Mouse (Mus musculus) spleen, embryonic (tissue): ENCODE measurements around the gene Dscam.

ENCODE experiments used
- CTCF ChIA-PET: fragments of 350-600 bp; sonication (Branson Sonifier 250); formaldehyde crosslinking; loops from one replicate; lab custom pipeline; 2022; lab: Charles Lee

Gene Dscam

DNA sequence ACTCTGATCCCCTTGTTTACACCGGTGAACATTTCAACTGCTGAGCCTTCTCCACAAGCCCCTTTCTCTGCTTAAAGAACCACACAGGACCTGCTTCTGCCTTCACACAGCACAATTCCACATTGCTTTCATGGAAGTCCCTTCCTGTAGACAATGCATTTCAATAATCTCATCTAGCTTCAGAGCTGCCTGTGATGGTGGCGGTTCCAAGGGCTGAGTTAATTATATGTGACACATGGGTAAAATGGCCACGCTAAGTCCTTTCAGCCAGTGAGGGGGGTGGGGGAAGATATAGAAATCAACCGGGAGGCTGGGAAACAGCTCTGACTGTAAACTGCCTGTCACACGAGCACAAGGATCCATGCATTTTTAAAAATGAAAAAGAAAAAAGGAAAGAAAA, 152.2 kb downstream of the Dscam start:
- CTCF ChIA-PET, result no interaction called here

DNA sequence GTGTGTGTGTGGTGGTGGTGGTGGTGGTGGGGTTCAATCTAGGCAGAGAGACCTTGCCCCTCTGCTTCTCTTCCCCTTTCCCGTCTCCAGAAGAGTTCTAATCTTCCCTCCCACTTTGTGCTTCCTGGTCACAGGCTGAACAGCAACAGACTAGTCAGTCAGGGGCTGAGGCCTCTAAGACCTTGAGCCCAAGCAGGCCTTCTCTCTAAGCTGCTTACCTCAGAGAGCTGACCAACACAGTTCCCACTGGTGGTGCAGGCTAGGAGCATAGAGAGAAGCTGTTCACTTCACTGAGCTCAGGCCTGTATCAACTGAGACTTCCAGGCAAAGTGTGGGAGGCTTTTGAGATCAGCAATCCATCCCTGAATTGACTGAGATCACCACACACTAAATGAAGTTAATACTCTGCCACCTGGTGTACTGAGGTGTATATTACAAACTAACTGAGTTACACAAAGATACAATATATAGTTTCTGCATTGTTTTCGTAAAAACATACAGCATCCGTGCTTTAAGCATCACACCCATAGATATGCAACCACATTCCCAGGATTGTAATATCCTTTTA, 153.3 kb downstream of the Dscam start:
- CTCF ChIA-PET, result no interaction called here

DNA sequence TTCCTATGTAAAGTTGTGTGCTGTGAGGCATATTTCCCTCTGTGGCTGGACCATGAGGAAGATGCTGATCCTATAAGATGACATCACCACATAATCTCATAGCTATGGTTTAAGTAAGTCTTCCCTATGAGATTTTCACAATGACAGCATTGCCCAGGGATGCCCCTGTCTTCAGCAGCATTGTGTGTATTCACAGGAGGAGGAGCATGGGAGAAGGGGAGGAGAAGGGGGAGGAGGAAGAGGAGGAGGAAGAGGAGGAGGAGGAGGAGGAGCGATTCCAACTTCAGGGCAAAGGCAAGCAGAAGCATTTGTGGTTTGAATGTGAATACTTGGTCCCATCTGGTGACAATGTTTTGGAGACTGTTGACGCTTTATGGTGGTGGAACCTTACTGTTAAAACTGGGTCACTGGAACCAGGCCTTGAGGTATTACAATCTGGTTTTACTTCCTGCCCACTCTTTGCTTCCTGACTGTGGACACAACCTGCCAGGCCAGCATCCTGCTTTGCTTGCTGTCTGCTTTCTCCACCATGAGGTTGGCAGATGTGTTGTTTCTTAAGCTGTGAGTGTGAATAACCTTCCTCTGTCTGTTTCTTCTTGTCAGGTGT, 154.2 kb downstream of the Dscam start:
- CTCF ChIA-PET, result no interaction called here

DNA sequence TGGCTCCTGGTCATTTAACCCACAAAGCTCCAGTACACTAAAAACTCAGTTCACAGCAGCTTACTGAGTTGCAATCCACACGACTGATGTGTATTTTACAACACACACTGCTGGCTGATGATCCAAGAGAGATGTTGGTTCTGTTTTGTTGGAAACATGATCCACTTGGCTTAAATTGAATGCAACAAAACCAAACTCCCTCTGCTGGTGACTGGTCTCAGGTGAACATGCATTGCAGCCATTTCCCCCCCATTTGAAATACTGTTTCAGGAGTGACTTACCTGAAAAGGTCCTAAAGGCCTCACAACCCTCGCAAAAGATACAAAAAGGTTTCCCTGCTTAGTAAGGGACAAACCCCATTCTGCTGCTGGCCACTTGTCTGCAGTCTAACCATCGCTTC, 156.2 kb downstream of the Dscam start:
- CTCF ChIA-PET, result no interaction called here

DNA sequence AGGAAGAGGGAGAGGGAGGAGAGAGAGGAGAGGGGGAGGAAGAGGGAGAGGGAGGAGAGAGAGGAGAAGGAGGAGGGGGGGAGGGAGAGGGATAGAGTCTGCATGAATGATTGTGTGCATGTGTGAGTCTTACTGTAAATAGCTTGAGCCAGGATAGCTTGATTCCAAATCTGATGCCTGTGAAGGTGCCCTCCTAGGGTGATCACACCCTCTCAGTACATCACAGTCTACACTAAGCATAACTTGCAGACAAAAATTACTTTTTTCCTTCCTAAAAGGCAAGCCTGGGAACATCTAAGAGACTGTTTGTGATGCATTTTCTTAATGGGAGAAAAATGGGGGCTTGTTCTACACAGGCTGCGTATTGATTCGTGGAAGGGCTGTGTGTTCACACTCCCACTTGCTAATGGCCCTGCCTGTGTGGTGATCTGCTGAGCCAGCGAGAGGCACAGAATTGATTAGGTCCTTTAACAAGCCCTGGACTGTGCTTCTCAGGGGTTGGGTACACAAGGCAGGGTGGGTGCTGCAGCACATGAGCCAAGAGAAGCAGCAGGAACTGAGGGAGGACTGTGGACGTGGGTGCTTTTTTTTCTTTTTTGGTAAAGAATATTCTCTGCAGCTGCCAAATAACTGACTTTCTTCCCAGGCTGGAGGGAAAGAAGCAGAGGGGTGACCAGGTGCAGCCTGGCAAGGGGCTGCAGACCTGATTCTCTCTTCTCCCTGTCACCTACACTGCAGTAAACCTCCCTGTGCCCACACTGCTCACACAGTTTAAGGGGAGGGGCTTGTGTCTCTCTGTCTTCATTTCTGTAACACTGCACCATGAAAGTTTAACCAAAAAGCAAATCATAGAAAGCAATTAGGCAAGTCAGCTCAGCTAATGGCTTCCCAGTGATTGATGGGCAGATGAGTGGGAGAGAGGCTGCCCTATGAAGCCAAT, 161.2 kb downstream of the Dscam start:
- CTCF ChIA-PET, result no interaction called here

DNA sequence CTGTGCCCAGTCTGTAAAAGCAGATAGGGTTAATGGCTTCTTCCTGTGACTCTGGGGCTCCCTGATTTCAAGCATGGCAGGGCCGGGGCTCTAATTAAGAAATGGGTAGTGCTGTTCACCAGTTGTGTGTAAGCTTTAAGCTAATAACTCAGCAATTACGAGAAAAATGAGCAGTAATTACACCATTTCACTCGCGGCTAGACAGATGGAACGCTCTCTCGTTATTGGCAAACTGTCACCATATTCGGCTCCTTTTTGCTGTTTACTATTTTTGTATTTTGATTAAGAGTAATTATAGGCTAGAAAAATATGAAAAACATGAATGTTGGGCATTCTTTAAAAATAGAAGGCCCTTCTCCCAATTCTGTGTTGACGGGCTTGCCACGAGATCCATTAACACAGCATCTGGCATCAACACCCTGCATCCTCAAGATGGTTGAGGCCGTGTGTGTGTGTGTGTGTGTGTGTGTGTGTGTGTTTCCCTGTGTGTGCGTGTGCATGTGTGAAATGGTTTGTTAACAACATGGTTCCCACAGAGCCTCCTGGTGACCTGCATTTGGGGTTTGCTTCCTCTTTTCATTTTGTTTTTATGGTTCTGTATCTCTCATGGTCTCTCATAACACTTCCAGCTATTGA, 162.5 kb downstream of the Dscam start:
- CTCF ChIA-PET, result no interaction called here

DNA sequence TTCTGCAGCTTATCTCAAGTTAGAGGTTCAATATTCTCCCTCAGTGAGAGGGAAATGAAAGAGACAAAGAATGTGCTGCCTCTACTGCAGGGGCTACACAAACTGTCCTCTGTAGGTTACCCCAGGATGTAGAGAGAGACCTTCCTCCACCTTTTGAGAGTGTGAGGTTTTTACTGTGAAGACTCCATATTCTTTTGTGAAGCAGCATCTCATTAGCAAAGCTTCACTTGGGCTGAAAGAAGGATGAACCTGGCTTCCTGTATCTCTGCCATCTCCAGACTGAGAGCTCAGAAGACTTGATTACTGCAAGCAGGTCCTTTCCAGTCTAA, 163.7 kb downstream of the Dscam start:
- CTCF ChIA-PET, result no interaction called here

DNA sequence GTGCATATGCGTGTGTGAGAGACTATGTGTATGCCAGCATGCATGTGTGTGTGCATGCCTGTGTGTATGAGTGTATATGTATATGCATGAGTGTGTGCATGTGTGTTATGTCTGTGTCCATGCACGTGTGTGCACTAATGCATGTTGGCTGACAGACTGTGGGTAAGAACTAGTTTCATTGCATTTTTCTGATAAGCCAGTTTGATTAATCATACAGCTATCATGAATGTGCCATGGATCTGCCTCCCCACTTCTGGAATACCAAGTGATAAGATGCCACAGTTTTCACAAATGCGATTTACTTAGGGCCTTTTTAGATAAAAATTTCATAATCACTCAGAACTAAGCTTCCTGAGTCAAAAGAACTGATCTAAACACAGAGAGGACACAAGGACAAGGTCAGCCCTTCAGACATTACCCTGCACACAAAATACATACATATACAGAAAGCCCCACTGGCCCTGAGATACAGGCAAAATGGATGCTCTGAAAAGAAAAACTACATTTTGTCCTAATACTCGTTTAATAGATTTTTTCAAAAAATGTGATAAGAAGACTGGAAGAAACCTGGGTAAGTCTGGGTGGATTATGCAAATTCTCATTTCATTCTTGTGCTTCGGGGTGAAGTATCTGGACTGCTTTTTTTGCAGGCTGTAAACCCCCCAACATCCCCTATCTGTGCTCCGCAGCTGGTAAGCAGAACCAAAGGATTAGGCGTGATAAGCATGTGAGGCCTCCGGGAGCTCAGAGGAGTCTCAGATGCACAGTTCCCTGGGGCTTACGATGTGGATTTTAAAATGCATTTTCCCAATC, 164.3 kb downstream of the Dscam start:
- CTCF ChIA-PET, result no interaction called here

DNA sequence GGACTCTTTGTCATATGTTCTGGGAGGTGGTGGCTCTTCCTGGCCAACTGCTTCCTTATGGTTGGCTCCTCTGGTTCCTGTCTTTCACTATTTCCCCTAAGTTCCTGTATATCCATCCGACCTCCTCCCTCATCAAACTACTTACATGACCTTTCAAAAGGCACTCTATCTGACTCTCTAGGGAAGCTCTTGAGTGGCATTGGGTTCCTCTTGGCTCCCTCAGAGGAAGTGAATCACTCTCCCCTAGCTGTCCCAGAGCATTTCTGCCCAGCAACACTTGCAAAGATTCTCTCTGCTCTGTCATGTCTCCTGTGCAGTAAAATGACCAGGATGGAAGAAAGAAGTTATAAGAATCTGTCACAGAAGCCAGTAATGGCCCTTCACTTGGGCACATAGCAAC, 166.6 kb downstream of the Dscam start:
- CTCF ChIA-PET, result no interaction called here

DNA sequence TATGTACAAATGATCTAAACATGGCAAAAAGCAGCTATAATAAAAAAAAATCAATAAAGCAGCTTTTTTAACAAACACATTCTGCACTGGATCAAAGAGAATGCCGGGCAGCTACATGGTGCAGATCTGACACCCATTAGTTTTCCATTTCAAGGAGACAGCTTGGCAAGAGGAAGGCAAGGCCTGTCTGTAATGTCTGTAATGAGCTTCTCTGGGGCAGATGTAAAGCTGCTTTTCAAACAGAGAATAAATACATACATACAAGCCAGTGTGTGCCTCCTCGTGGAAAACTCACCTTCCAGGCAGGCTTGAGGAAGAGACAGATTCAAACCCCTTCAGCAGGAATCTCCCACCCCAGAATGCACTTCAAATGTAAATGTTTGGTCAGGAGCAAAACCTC, 167.7 kb downstream of the Dscam start:
- CTCF ChIA-PET, result interaction anchor here (0.7 kb wide), 1 partner anchor 794 kb away, joined by 4 read pairs; no protein-coding TSS in a partner anchor

DNA sequence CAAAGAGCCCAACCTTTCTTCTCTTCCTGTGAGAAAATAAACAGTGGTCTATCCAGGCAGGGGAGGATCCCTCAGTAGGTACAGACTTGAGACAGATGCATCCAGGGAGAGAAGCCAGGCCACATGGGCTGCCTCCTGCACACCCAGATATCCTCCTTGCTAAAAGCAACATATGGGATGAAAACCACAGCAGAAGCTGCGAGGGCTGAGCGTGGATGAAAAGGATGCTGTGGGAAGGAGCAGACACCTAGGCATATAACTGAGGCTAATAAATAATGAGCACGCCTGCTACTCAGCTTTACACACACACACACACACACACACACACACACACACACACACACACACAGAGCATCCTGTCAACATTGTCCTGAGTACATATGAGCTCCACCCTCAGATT, 168.4 kb downstream of the Dscam start:
- CTCF ChIA-PET, result interaction anchor here (0.7 kb wide), 1 partner anchor 794 kb away, joined by 4 read pairs; no protein-coding TSS in a partner anchor

DNA sequence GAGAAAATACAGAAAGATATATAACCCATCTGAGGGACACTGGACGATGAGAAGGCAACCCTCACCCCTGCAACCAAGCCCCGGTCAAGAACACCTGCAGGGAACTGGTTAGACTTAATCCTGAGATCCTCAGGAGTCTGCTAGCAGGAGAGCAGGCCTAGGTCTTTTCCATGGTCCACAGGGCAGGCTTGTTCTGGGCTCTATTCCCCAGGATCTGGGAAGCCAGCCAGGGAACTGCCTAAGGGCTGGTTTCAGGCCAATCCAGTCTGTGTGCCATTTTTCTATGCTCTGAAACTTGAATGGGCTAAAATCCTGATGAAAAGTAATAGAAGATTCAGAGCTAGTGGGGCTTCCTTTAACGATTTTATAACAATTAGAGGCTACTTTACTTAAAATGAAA, 173.7 kb downstream of the Dscam start:
- CTCF ChIA-PET, result no interaction called here

DNA sequence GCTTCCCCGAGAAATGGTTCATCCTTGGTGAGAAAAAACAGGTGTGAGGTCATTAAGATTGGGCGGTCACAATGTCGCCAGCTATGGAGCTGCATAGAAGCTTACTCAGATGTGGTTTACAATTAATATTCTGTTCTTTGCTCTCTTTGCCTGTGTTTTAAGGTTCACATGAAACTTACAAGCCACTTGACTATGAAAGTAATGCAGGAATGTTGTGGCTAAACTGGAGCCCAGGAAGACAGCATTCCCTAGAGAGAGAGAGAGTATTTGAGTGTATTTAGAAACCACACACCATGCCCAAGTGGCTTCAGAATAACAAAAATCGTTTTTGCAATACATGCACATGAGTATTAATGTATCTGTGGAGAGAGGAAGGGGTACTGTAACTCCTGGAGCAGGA, 174.7 kb downstream of the Dscam start:
- CTCF ChIA-PET, result no interaction called here

DNA sequence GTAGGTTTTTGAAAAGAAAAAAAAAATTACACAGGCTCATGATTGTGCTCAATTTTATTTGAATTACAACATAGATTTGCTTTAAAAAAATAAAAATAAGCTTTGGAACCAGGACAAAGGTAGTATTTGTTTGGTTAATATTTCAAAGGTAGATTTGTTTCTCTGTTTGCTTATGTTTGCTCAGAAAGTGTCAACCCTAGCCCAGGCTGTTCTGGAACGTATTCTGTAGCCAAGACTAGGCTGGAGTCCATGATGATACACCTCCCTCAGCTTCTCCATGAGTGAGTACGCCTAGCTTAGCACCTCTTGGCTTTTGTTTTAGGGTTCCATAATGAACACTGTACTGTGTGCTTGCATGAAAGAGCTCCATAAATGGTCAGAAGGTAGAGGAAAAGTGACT, 183.2 kb downstream of the Dscam start:
- CTCF ChIA-PET, result no interaction called here

DNA sequence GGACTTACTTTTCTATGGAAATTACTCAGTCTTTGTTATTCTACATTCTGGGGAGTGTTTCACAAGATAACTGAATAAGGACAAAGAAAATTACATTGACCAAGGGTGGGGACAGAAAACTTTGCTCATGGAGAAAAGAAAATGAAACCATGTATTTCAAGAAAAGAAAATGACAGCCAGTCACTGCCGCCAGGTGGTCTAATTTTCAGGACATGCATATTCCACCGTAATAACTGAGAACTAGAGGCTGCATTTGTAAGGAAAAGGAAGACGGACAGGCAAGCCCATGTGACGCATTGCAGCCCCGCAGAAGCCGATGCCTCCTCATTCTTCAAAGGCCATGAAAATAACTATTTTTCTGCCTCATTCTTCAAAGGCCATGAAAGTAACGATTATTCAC, 197.3 kb downstream of the Dscam start:
- CTCF ChIA-PET, result no interaction called here

DNA sequence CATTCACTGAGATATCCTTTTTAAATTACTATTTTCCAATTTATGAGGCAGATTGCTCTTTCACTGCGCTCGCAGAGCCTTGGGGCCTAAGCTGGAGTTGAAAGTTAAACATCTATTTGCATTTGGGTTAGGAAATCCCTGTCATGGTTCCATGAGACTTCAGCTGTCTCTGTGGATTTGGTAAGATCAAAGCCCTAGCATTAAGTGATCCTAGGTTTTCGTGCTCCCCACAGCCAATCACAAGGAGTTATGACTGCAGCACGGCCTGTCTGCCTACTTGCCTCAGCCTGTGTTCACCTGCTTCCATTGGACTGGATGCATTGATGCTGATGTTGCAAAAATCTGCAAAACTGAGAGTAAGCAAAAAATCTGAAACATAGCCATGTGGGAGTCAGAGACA, 198.8 kb downstream of the Dscam start:
- CTCF ChIA-PET, result no interaction called here

DNA sequence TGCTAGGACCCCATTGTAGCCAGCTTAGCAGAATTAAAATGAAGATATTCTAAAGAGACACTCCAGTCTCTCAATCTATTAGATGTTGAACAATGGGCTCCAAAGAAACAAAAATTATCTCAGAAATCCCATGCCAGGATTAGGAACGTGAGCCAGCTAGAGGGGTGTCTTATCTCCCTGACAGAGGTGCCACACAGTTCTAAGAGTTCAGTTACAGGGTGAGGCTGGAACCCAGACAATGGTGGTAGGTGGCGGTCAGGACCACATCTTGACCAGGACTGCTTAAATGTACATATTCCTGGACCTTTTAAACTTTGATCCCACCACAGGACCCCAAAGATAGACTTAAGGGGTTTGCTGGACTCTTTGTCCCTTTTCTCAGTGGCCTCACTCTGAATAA, 200.1 kb downstream of the Dscam start:
- CTCF ChIA-PET, result no interaction called here

DNA sequence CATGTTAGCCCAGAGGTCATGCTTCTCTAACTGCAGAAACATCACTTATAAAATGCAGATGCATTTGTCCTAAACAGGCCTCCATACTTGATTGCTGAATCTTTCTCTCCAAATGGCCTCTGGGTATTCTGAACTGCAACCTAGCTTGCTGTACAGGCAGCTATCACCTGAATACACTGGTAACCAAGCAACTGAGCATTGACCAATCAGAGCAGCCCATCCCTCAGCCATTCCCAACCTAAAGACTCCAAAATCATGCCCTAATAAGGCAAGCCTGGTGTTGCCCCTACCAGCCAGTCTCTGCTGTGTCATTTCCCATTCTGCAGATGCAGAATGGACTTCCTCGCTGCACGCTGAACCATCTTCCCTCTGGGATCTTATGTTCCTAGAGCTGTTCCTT, 200.9 kb downstream of the Dscam start:
- CTCF ChIA-PET, result no interaction called here

DNA sequence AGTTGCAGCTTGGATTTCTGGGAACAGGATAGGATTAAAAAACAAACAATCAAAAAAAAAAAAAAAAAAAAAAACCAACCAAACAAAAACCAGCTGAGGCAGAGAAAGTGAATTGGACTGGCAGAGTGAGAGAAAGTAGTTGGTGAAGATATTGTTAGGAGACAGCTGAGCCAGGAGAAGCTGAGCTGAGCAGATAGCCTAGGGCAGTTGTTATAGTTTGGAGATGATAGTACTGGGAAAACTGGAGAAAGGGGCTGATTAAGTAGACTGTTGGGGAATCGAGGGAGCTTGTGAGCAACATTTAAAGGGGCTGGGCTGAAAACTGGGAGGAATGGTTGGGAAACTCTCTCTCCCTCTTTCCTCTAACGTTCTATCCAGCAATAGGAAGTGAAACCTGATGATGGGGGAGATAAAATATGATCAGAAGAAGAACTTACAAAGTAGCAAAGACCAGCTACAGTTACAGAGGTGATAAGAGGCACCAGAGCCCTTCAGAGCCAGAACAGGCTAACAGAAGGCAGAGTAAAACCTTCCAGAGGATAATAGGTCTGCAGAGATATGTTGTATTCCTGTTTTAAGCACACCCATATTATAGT, 201.6 kb downstream of the Dscam start:
- CTCF ChIA-PET, result no interaction called here

DNA sequence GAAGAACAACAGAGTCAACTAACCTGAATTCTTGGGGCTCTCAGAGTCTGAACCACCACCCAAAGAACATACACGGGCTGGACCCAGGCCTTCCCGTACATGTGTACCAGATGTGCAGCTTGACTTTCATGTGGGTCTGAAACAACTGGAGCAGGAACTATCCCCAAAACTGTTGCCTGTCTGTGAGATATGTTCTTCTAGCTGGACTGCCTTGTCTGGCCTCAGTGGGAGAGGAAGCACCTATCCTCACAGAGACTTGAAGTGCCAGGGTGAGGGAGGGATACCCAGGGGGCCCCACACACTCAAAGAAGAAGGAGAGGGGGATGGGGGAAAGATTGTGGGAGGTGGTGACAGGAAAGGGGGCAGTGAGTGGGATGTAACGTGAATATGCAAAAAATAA, 210.9 kb downstream of the Dscam start:
- CTCF ChIA-PET, result no interaction called here
